Mouse (Mus musculus) heart, embryonic 13.5 days (tissue): Measurements from ENCODE around the gene Aaed1. TPM values are rescaled to one million over a fixed set of nuclear protein-coding genes. Genes with fewer than 3 reads are reported as not detected.
A peak's percentile ranks its signal among the peaks of the same experiment; 100 is the strongest.

Experiments used
- ATAC-seq: fragments of 200-750 bp; cut with Nextera tagmentation; 2 replicates; pipeline ENCODE4 v1.8.0; 2017; ENCODE audit warnings: moderate TSS enrichment; ENCODE audit not compliant: insufficient number of reproducible peaks, low FRiP score, low TSS enrichment; ENCODE audit errors: extremely low read depth
- H3K27ac ChIP-seq: fragments of 300-500 bp; sonication (generic); replicated peaks from 2 replicates; pipeline ENCODE4 v1.5.1; 2015; ENCODE audit warnings: moderate library complexity, mild to moderate bottlenecking, inconsistent platforms
- H3K27me3 ChIP-seq: fragments of 300-500 bp; sonication (generic); replicated peaks from 2 replicates; pipeline ENCODE4 v1.6.1; 2015; ENCODE audit warnings: mild to moderate bottlenecking, inconsistent platforms
- H3K36me3 ChIP-seq: fragments of 300-500 bp; sonication (generic); 2 replicates; pipeline ENCODE4 v1.6.1; 2015; ENCODE audit warnings: mild to moderate bottlenecking, inconsistent platforms
- H3K4me1 ChIP-seq: fragments of 300-500 bp; sonication (generic); 2 replicates; pipeline ENCODE4 v1.6.1; 2015; ENCODE audit warnings: inconsistent platforms
- H3K4me2 ChIP-seq: fragments of 300-500 bp; sonication (generic); 2 replicates; pipeline ENCODE4 v1.6.1; 2015; ENCODE audit warnings: inconsistent platforms, mild to moderate bottlenecking, moderate library complexity
- H3K4me3 ChIP-seq: fragments of 300-500 bp; sonication (generic); 2 replicates; pipeline ENCODE4 v1.5.1; 2015; ENCODE audit warnings: moderate library complexity, mild to moderate bottlenecking, inconsistent platforms
- H3K9ac ChIP-seq: fragments of 300-500 bp; sonication (generic); 2 replicates; pipeline ENCODE4 v1.6.1; 2015; ENCODE audit warnings: inconsistent platforms, mild to moderate bottlenecking, moderate library complexity
- H3K9me3 ChIP-seq: fragments of 300-500 bp; sonication (generic); 2 replicates; pipeline ENCODE4 v1.6.1; 2016; ENCODE audit warnings: inconsistent platforms
- WGBS: fragments of 180-500 bp; shearing (Covaris S2); methylation state at CpG from one replicate; pipeline ENCODE4 v1.1.7; 2015; ENCODE audit warnings: mixed read lengths; 5-methylcytosine and 5-hydroxymethylcytosine counted together
- polyA plus RNA-seq: library from polyadenylated mRNA; unstranded; fragments of >200 nt; fragmentation: Nextera tagmentation; extraction: Ambion mirVana; gene quantifications from 2 replicates; pipeline ENCODE4 v1.2.1, GENCODE M21; 2015

The Aaed1 gene
- polyA plus RNA-seq, 1 experiment from 2014 or later = 62.9 TPM

DNA sequence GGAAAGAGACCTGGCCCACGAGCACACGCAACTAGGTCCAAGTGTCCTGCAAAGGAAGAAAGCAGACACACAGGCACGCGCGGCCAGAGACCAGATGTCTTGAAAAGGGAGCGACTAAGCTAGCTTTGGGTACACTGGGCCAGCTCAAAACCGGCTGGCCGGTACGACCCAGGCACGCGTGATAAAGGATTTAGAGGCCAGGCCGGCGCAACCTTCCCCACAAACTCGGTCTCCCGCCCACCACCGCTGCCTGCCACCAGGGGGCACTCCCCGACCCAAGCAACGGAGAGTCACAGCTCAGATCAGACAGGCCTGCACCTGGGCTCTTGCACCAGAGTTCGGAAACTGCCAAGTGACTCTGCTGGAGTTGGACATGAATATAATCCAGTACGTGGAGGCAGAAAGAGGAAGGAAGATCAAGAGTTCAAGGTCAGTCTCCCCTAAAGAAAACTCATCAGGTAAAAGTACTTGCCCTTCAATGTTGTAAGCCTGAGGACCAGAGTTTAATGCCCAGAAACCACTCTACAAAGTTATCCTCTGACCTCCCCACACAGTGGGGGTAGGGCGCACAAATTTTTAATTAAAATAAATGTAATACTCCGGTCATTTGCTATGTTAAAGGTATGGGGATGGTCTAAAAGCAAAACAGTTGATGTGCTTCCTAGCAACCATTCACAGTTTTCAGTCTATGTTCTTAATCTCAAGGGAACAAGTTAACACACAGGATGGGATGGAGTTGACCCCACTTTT lies 63.6 kb downstream of the Aaed1 start:
- WGBS = 5% methylated on average over 22 of the region's 22 CpGs
- Histone ChIP-seq H3K27ac (peak overlapping the region; percentile 87), H3K27me3 (no peaks in the 10 kb centered on the region), H3K4me1 (peaks cover 20% of the 10 kb centered on the region), H3K4me2 (peak overlapping the region; percentile 91), H3K9ac (peak overlapping the region; percentile 87), H3K9me3 (no peaks in the 10 kb centered on the region), H3K36me3 (no peaks in the 10 kb centered on the region), H3K4me3 (peak overlapping the region; percentile 72)
- ATAC-seq = peak; percentile 59

DNA sequence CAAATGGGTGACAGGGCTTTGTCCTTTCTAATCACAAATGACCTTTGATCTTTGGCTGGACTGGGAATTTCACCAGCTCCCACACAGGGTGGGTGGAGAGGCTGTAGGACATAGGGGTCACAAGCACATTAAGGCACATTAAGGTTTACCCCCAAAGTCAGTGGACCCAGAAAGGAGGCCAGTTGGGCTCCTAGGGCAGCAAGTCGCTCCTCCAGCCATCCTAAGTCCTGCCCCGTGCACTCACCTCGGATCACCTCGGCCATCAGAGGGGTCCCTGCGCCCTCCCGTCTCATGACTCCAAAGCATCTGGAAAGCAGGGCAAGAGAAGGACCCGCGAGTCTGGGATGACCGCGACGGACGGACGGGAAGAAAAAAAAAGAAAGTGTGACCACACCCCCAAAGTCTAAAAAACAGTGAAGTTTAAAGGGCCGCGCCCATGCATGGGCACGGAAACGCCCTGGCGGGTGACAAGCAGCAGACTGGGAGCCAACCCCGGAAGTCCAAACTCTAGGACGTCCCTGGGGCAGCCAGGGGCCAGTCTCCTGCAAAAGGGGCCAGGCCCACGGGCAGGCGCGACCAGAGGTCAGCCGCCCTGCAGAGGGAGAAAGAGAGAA lies 64.2 kb downstream of the Aaed1 start:
- Histone ChIP-seq H3K27me3 (no peaks in the 10 kb centered on the region), H3K9me3 (no peaks in the 10 kb centered on the region), H3K27ac (peak overlapping the region; percentile 87), H3K36me3 (peaks cover 3% of the 10 kb centered on the region), H3K9ac (peak overlapping the region; percentile 87), H3K4me3 (peak overlapping the region; percentile 72), H3K4me1 (peaks cover 18% of the 10 kb centered on the region), H3K4me2 (peak overlapping the region; percentile 91)
- under 1% methylated on average over 24 of the region's 24 CpGs for WGBS
- ATAC-seq = peak; percentile 84

DNA sequence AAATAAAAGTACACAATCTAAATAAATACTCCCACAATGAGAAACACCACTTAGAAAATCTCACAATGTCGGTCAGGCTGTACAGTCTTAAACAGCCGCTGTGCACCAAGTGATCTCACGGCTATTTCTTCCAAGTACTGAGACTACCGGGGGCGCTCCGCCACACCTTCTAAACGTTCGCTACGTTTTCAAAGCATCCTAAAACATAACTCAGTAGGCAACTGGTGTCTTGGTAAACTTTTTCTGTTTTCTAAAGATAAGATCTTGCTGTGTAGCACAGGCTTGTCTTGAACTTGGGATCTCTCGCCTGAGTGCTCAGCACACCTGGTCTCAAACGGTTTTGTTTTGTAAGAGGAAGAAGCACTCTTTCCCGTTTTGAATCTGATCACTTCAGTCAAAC lies 66.4 kb downstream of the Aaed1 start:
- Histone ChIP-seq H3K9ac (no peak overlapping the region), H3K4me1 (peaks cover 13% of the 10 kb centered on the region), H3K27me3 (no peaks in the 10 kb centered on the region), H3K36me3 (peaks cover 17% of the 10 kb centered on the region), H3K27ac (no peak overlapping the region), H3K4me2 (no peak overlapping the region), H3K4me3 (no peak overlapping the region), H3K9me3 (no peaks in the 10 kb centered on the region)
- ATAC-seq = no peak
- 85% methylated on average over 12 of the region's 12 CpGs for WGBS

DNA sequence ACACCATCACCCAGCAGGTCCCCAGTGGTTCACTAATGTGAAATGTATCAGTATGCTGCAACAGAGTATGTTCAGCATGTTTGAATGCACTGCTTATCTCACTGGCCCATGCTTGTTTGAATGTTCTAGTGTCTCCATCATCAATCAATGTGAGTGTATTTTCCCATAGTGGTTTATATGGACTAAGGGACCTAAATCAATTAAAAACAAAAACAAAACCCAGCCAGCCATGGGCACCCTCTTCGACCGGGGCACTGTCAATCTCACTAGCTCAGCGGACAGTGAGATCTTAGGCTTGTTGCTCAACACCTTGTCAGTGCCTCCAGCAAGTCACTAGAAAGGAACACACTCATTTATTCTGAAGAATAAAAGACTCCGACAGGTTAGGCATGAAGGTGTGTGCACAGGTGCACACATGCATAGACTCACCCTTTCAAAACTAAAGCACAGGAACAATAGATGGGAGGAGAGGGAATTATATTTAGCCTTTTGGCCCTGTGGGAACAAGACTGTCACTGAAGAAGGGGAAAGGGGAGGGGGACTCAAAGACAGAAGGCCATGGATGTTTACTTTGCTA lies 67.7 kb downstream of the Aaed1 start:
- no peak overlapping the region for H3K4me3 ChIP-seq
- peaks cover 17% of the 10 kb centered on the region for H3K36me3 ChIP-seq
- H3K9ac ChIP-seq = no peak overlapping the region
- H3K4me1 ChIP-seq = peaks cover 23% of the 10 kb centered on the region
- no peak overlapping the region; the same call in 1 of the 2 replicates for H3K27ac ChIP-seq
- no peak overlapping the region for H3K4me2 ChIP-seq
- H3K27me3 ChIP-seq = no peaks in the 10 kb centered on the region
- WGBS = 78% methylated on average over 4 of the region's 4 CpGs
- no peaks in the 10 kb centered on the region for H3K9me3 ChIP-seq
- no peak for ATAC-seq

DNA sequence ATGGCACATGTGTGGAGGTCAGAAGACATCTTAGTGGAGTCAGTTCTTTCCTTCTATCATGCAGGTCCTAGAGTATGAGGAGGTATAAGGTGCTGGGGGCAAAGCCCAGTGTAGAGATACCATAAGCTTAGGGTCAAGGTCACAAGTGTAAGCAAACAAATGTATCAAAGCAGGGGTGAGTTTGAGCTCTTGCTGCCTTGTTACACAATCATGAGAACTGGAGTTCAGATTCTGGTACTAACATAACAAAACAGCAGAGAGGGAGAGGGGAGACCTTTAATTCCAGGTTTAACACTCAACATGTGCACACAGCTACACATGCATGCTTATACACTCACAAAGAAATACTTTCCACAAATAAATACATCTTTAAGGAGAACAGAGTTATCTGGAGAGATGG lies 69.8 kb downstream of the Aaed1 start:
- ATAC-seq = no peak
- Histone ChIP-seq H3K27ac (no peak overlapping the region), H3K9me3 (no peaks in the 10 kb centered on the region)

DNA sequence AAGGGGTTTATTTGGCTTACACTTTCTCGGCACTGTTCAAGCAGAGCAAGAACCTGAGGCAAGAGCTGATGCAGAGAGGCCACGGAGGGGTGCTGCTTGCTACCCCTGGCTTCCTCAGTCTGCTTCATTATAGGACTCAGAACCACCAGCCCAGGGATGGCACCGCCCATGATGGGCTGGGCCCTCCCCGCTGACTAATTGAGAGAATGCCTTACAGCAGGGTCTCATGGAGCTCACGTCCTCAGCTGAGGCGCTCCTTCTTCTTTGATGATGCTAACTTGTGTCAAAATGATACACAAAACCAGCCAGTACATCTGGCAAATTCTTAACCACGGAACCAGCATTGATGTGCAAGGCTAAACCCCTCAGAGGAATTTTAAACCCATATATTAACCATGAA lies 71.9 kb downstream of the Aaed1 start:
- Histone ChIP-seq H3K36me3 (peaks cover 17% of the 10 kb centered on the region), H3K27me3 (no peaks in the 10 kb centered on the region), H3K4me2 (peak overlapping the region; percentile 56), H3K9ac (peak overlapping the region; percentile 56; the same call in 1 of the 2 replicates), H3K27ac (peak overlapping the region; percentile 67), H3K4me3 (peak overlapping the region; percentile 20), H3K4me1 (peaks cover 43% of the 10 kb centered on the region), H3K9me3 (no peaks in the 10 kb centered on the region)
- no peak for ATAC-seq
- WGBS = 52% methylated on average over 7 of the region's 7 CpGs

More for the DNA sequence above, 69.8 kb downstream of the Aaed1 start:
- Histone ChIP-seq H3K27me3 (no peaks in the 10 kb centered on the region), H3K9ac (no peak overlapping the region), H3K4me1 (peaks cover 25% of the 10 kb centered on the region), H3K4me2 (no peak overlapping the region), H3K36me3 (peaks cover 17% of the 10 kb centered on the region), H3K4me3 (no peak overlapping the region)

DNA sequence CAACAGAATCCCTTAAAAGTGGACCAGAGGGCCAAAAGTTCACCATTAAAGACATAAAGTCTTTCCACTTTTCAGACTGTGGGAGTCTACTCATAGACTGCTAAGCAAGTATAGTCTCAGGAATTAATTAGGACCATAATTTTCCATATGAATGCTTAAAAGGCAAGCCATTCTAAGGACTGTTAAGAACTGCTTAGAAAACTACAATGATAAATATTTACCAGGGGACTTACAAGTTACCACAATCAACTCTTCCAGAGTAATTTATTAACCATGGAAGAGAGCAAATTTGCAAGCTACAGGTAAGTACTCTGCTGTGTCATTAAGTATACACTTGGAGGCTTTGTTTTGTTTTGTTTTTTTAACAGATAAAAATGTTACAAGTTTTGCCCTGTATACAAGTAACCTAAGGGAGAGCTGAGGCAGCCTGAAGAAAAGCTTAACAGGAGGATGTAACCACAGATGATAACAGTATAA lies 74.8 kb downstream of the Aaed1 start:
- Histone ChIP-seq H3K27me3 (no peaks in the 10 kb centered on the region), H3K9ac (no peak overlapping the region), H3K27ac (peak overlapping the region; percentile 71), H3K9me3 (no peaks in the 10 kb centered on the region), H3K4me3 (no peak overlapping the region), H3K4me1 (peaks cover 60% of the 10 kb centered on the region), H3K36me3 (peaks cover 9% of the 10 kb centered on the region), H3K4me2 (no peak overlapping the region)
- no peak for ATAC-seq

DNA sequence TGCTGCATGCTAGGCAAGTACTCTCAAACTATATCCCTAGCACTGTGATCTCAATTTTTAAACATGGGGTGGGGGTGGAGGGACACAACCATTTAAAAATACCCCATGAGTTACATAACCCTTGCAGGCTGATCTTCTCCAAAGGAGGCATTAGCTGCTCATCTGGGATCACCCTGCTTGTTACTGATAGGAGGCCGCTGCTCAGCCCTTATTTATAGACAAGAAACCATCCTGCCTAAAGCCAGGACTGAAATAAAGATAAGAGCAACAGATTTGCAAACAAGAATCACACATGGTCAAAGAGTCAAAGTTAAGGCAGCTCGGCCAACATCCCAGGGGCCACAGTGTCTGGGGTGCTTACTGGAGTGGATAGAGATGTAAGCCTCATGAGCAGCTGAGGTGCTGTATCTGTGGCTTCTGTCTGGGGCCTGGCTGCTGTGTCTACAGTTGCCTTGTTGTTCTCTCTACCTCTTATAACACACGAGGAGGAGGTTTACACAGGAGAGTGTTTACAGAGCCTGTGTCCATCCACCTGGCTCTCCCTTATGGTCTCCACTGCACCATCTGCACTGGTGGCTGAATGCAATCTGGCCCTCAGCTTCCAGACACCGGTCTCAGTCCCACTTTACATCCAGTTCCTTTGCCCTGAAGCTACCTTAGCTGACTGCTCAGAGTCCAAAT lies 75.4 kb downstream of the Aaed1 start:
- Histone ChIP-seq H3K27me3 (no peaks in the 10 kb centered on the region), H3K27ac (peak overlapping the region; percentile 71), H3K9me3 (no peaks in the 10 kb centered on the region), H3K4me1 (peaks cover 60% of the 10 kb centered on the region), H3K9ac (no peak overlapping the region), H3K36me3 (0 out of 2 replicates have a peak, but pooled peaks cover 4% of the 10 kb centered on the region), H3K4me3 (no peak overlapping the region), H3K4me2 (no peak overlapping the region)
- no peak for ATAC-seq
- 26% methylated on average over 4 of the region's 4 CpGs for WGBS

DNA sequence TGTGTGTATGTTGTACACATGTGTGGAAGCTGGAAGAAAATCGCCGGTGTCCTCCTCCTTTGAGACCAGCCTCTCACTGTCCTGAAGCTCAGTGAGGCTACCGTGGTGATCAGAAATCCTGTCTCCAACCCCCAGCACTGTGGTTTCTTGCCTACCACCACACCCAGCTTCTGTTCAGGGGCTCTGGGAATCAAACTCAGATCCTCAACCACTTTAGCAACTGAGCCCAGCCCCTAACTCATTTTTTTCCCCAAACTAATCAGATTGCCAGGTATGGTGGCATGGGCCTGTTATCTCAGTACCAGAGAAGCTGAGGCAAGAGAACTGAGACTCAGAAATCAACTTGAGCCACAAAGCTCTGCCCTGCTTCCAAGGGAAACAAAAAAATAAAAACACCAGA lies 76.7 kb downstream of the Aaed1 start:
- no peaks in the 10 kb centered on the region for H3K36me3 ChIP-seq
- H3K4me2 ChIP-seq = no peak overlapping the region
- 69% methylated on average over 3 of the region's 3 CpGs for WGBS
- no peak overlapping the region for H3K9ac ChIP-seq
- H3K4me3 ChIP-seq = no peak overlapping the region
- H3K27me3 ChIP-seq = no peaks in the 10 kb centered on the region
- ATAC-seq = no peak
- H3K9me3 ChIP-seq = no peaks in the 10 kb centered on the region
- peaks cover 59% of the 10 kb centered on the region for H3K4me1 ChIP-seq
- peak overlapping the region; percentile 42 for H3K27ac ChIP-seq

DNA sequence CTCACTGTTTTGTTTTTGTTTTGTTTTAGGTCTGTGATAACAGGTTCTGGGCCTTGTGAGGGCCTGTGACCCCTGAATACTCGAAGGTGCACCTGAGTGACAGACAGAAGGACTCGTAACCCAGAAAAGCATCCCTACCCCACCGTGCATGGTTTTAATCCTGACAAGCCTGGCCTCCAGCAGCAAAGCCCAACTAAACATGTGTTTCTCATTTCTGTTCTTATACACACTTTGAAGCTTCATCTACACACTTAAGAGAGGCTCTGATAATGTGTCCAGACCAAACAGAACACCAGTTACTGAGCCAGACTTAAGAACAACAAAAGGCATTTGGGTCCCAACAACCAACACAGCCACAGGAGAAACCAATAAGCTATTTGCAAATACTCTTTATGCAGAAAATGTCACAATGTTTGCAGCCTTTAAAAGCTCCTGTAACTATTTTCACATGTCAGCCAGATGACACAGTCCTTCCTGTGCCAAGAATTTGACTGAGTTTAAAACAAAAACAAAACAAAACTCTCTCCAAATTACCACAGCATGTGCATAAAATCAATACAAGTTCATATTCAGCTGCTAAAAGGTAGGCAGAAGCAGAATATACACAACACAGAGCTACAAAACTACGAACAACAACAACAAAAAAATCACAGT lies 77.3 kb downstream of the Aaed1 start:
- Histone ChIP-seq H3K9ac (no peak overlapping the region), H3K36me3 (no peaks in the 10 kb centered on the region), H3K9me3 (no peaks in the 10 kb centered on the region), H3K4me2 (no peak overlapping the region), H3K4me3 (no peak overlapping the region), H3K27ac (peak overlapping the region; percentile 42), H3K27me3 (no peaks in the 10 kb centered on the region), H3K4me1 (peaks cover 53% of the 10 kb centered on the region)
- WGBS = 40% methylated on average over 4 of the region's 4 CpGs
- ATAC-seq = no peak

DNA sequence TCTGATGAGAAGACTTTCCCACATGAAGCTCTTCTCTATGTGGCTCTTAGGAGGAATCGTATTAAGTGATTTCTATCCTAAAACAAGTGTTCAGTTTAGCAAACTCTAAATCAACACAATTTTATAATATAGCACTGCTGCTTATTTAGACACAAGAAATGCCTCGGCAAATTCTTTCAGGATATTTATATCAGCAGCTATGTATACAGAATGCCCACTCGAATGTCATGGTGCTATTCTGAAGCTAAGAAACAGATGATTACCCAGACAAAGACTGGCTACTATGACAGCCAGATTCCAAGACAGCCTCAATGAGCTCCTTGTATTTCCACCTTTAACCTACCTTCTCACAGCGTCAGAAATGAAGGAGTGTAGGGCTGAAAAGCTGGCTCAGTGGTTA lies 79.4 kb downstream of the Aaed1 start:
- ATAC-seq = no peak
- Histone ChIP-seq H3K27me3 (no peaks in the 10 kb centered on the region), H3K4me1 (peaks cover 41% of the 10 kb centered on the region), H3K4me3 (no peak overlapping the region), H3K9me3 (no peaks in the 10 kb centered on the region), H3K4me2 (no peak overlapping the region), H3K36me3 (no peaks in the 10 kb centered on the region), H3K27ac (no peak overlapping the region), H3K9ac (no peak overlapping the region)
- 68% methylated on average over 4 of the region's 4 CpGs for WGBS
